Mouse (Mus musculus): ENCODE measurements around the gene Jpt1. TPM values are rescaled to one million over a fixed set of nuclear protein-coding genes. Genes with fewer than 3 reads are reported as not detected.
"Not testable (repeated sequence)": the region's sequence is repeated elsewhere in the genome, so short reads cannot be mapped to it uniquely, and the experiment has no call there.

The Jpt1 gene
- polyA plus RNA-seq, 1 experiment from 2014 or later = 1,180 TPM

- ATAC-seq (ENCODE audit: low FRiP score) = no peak
- Histone ChIP-seq H3K4me1 (peaks cover 5% of the 10 kb centered on the region; the same call in 1 of the 2 replicates), H3K9me3 (replicated peaks) (no peaks in the 10 kb centered on the region), H3K27ac (replicated peaks) (0 out of 2 replicates have a peak overlapping the region, but pooled peaks have one; percentile 33), H3K4me3 (replicated peaks) (no peak overlapping the region), H3K27me3 (replicated peaks) (no peaks in the 10 kb centered on the region), H3K9ac (replicated peaks) (no peak overlapping the region), H3K4me2 (no peak overlapping the region), H3K36me3 (peaks cover 24% of the 10 kb centered on the region; the same call in 1 of the 2 replicates)
- WGBS = 15% methylated on average over 6 of the region's 6 CpGs
These were observed 30.5 kb downstream of the Jpt1 start for GRCm38 (mm10) chr11:115483726-115484125.

- Histone ChIP-seq H3K27ac (replicated peaks) (0 out of 2 replicates have a peak overlapping the region, but pooled peaks have one; percentile 33), H3K4me2 (no peak overlapping the region), H3K4me3 (replicated peaks) (no peak overlapping the region), H3K9me3 (replicated peaks) (no peaks in the 10 kb centered on the region), H3K36me3 (peaks cover 26% of the 10 kb centered on the region; the same call in 1 of the 2 replicates), H3K27me3 (replicated peaks) (no peaks in the 10 kb centered on the region), H3K4me1 (peaks cover 5% of the 10 kb centered on the region; the same call in 1 of the 2 replicates), H3K9ac (replicated peaks) (no peak overlapping the region)
- 63% methylated on average over 11 of the region's 11 CpGs for WGBS
- no peak for ATAC-seq (ENCODE audit: low FRiP score)
These were observed 30.9 kb downstream of the Jpt1 start for GRCm38 (mm10) chr11:115483278-115483677.

GRCm38 (mm10) chr11:115481553-115482259, 32.5 kb downstream of the Jpt1 start:
- H3K36me3 ChIP-seq = peaks cover 26% of the 10 kb centered on the region; the same call in 1 of the 2 replicates
- no peak overlapping the region for H3K9ac ChIP-seq (replicated peaks)
- peaks cover 13% of the 10 kb centered on the region for H3K4me1 ChIP-seq
- no peak overlapping the region for H3K4me2 ChIP-seq
- WGBS = 87% methylated on average over 6 of the region's 6 CpGs
- H3K4me3 ChIP-seq (replicated peaks) = no peak overlapping the region
- no peaks in the 10 kb centered on the region for H3K9me3 ChIP-seq (replicated peaks)
- no peaks in the 10 kb centered on the region for H3K27me3 ChIP-seq (replicated peaks)
- ATAC-seq (ENCODE audit: low FRiP score) = no peak
- no peak overlapping the region for H3K27ac ChIP-seq (replicated peaks)

- no peak overlapping the region for H3K9ac ChIP-seq (replicated peaks)
- H3K36me3 ChIP-seq = peaks cover 26% of the 10 kb centered on the region; the same call in 1 of the 2 replicates
- H3K27me3 ChIP-seq (replicated peaks) = no peaks in the 10 kb centered on the region
- ATAC-seq (ENCODE audit: low FRiP score) = no peak
- no peak overlapping the region for H3K4me3 ChIP-seq (replicated peaks)
- peaks cover 38% of the 10 kb centered on the region for H3K4me1 ChIP-seq
- H3K4me2 ChIP-seq = no peak overlapping the region
- H3K9me3 ChIP-seq (replicated peaks) = no peaks in the 10 kb centered on the region
- no peak overlapping the region for H3K27ac ChIP-seq (replicated peaks)
- 87% methylated on average over 9 of the region's 9 CpGs for WGBS
These were observed 35.8 kb downstream of the Jpt1 start for GRCm38 (mm10) chr11:115478296-115478938.

GRCm38 (mm10) chr11:115477388-115477787, 36.8 kb downstream of the Jpt1 start:
- Histone ChIP-seq H3K36me3 (peaks cover 25% of the 10 kb centered on the region; the same call in 1 of the 2 replicates), H3K9ac (replicated peaks) (peak overlapping the region; percentile 20; the same call in 1 of the 2 replicates), H3K4me1 (peaks cover 39% of the 10 kb centered on the region), H3K4me2 (peak overlapping the region; percentile 91)
- not testable (repeated sequence) for H3K9me3 ChIP-seq (replicated peaks); H3K27me3 ChIP-seq (replicated peaks); H3K27ac ChIP-seq (replicated peaks); H3K4me3 ChIP-seq (replicated peaks); ATAC-seq (ENCODE audit: low FRiP score)
- WGBS = 87% methylated on average over 7 of the region's 7 CpGs

- Histone ChIP-seq H3K4me2 (peak overlapping the region; percentile 91), H3K36me3 (peaks cover 19% of the 10 kb centered on the region; the same call in 1 of the 2 replicates), H3K4me3 (replicated peaks) (peak overlapping the region; percentile 93), H3K9ac (replicated peaks) (0 out of 2 replicates have a peak overlapping the region, but pooled peaks have one; percentile 20), H3K4me1 (peaks cover 39% of the 10 kb centered on the region)
- not testable (repeated sequence) for H3K27ac ChIP-seq (replicated peaks); H3K27me3 ChIP-seq (replicated peaks); H3K9me3 ChIP-seq (replicated peaks); ATAC-seq (ENCODE audit: low FRiP score)
- 85% methylated on average over 4 of the region's 4 CpGs for WGBS
These were observed 37.6 kb downstream of the Jpt1 start for GRCm38 (mm10) chr11:115476630-115477029.

- peak overlapping the region; percentile 74 for H3K9ac ChIP-seq (replicated peaks)
- peak overlapping the region; percentile 84 for H3K27ac ChIP-seq (replicated peaks)
- H3K4me2 ChIP-seq = peak overlapping the region; percentile 91
- peak overlapping the region; percentile 93 for H3K4me3 ChIP-seq (replicated peaks)
- peaks cover 17% of the 10 kb centered on the region; the same call in 1 of the 2 replicates for H3K36me3 ChIP-seq
- peaks cover 39% of the 10 kb centered on the region for H3K4me1 ChIP-seq
- ATAC-seq (ENCODE audit: low FRiP score) = peak; percentile 30
- WGBS = 5% methylated on average over 28 of the region's 28 CpGs
- H3K27me3 ChIP-seq (replicated peaks) = no peaks in the 10 kb centered on the region
- H3K9me3 ChIP-seq (replicated peaks) = no peaks in the 10 kb centered on the region
These were observed 38.4 kb downstream of the Jpt1 start for GRCm38 (mm10) chr11:115475758-115476237.

- under 1% methylated on average over 26 of the region's 26 CpGs for WGBS
These were observed 39.0 kb downstream of the Jpt1 start, which contains the start of gene Armc7 for GRCm38 (mm10) chr11:115475025-115475757. Gene Armc7 (plus strand): TSS chr11:115475667.

GRCm38 (mm10) chr11:115473626-115474275, 40.4 kb downstream of the Jpt1 start:
- WGBS = 24% methylated on average over 15 of the region's 15 CpGs
- Histone ChIP-seq H3K9ac (replicated peaks) (no peak overlapping the region), H3K4me2 (peak overlapping the region; percentile 32), H3K4me1 (peaks cover 39% of the 10 kb centered on the region), H3K9me3 (replicated peaks) (no peaks in the 10 kb centered on the region), H3K27me3 (replicated peaks) (no peaks in the 10 kb centered on the region), H3K36me3 (0 out of 2 replicates have a peak, but pooled peaks cover 3% of the 10 kb centered on the region), H3K4me3 (replicated peaks) (no peak overlapping the region), H3K27ac (replicated peaks) (peak overlapping the region; percentile 65)
- 0 out of 2 replicates have a peak, but pooled peaks have one; percentile 26 for ATAC-seq (ENCODE audit: low FRiP score)

More at GRCm38 (mm10) chr11:115475025-115475757, 39.0 kb downstream of the Jpt1 start, which contains the start of gene Armc7:
- ATAC-seq (ENCODE audit: low FRiP score) = peak; percentile 97
- Histone ChIP-seq H3K27me3 (replicated peaks) (no peaks in the 10 kb centered on the region), H3K4me3 (replicated peaks) (peak within 1 kb of the TSS; percentile 93), H3K27ac (replicated peaks) (peak within 1 kb of the TSS; percentile 84), H3K4me1 (peaks cover 39% of the 10 kb centered on the region), H3K9me3 (replicated peaks) (no peaks in the 10 kb centered on the region), H3K9ac (replicated peaks) (peak within 1 kb of the TSS; percentile 74), H3K36me3 (peaks cover 15% of the 10 kb centered on the region; the same call in 1 of the 2 replicates), H3K4me2 (peak within 1 kb of the TSS; percentile 91)

GRCm38 (mm10) chr11:115472183-115472582, 42.0 kb downstream of the Jpt1 start:
- H3K4me1 ChIP-seq = peaks cover 38% of the 10 kb centered on the region
- H3K9me3 ChIP-seq (replicated peaks) = no peaks in the 10 kb centered on the region
- ATAC-seq (ENCODE audit: low FRiP score) = no peak
- H3K27ac ChIP-seq (replicated peaks) = no peak overlapping the region
- H3K4me2 ChIP-seq = no peak overlapping the region
- no peaks in the 10 kb centered on the region for H3K36me3 ChIP-seq
- 85% methylated on average over 7 of the region's 7 CpGs for WGBS
- H3K27me3 ChIP-seq (replicated peaks) = no peaks in the 10 kb centered on the region
- H3K4me3 ChIP-seq (replicated peaks) = no peak overlapping the region
- H3K9ac ChIP-seq (replicated peaks) = no peak overlapping the region
